Mouse (Mus musculus) embryonic facial prominence, embryonic 12.5 days (tissue): ENCODE data around the gene Rprd1b. TPM values are rescaled to one million over a fixed set of nuclear protein-coding genes. Genes with fewer than 3 reads are reported as not detected.

Source experiments
- ATAC-seq: fragments of 200-750 bp; cut with Nextera tagmentation; 2 replicates; pipeline ENCODE4 v1.8.0; 2017; ENCODE audit not compliant: insufficient number of reproducible peaks, insufficient read depth, low FRiP score, low TSS enrichment
- H3K27ac ChIP-seq: fragments of 300-500 bp; sonication (generic); 2 replicates; pipeline ENCODE4 v1.5.1; 2016; ENCODE audit warnings: mild to moderate bottlenecking
- H3K27me3 ChIP-seq: fragments of 300-500 bp; sonication (generic); 2 replicates; pipeline ENCODE4 v1.6.1; 2016; ENCODE audit warnings: mild to moderate bottlenecking, moderate library complexity
- H3K36me3 ChIP-seq: fragments of 300-500 bp; sonication (generic); 2 replicates; pipeline ENCODE4 v1.6.1; 2016; ENCODE audit warnings: mild to moderate bottlenecking
- H3K4me1 ChIP-seq: fragments of 300-500 bp; sonication (generic); 2 replicates; pipeline ENCODE4 v1.6.1; 2016
- H3K4me2 ChIP-seq: fragments of 300-500 bp; sonication (generic); replicated peaks from 2 replicates; pipeline ENCODE4 v1.6.1; 2016; ENCODE audit warnings: mild to moderate bottlenecking, moderate library complexity
- H3K4me3 ChIP-seq: fragments of 300-500 bp; sonication (generic); 2 replicates; pipeline ENCODE4 v1.5.1; 2016; ENCODE audit warnings: mild to moderate bottlenecking
- H3K9ac ChIP-seq: fragments of 300-500 bp; sonication (generic); 2 replicates; pipeline ENCODE4 v1.6.1; 2016; ENCODE audit warnings: mild to moderate bottlenecking, moderate library complexity
- H3K9me3 ChIP-seq: fragments of 300-500 bp; sonication (generic); 2 replicates; pipeline ENCODE4 v1.6.1; 2016; ENCODE audit warnings: mild to moderate bottlenecking, moderate library complexity
- WGBS: fragments of 180-500 bp; shearing (Covaris S2); methylation state at CpG from one replicate; pipeline ENCODE4 v1.1.7; 2016; 5-methylcytosine and 5-hydroxymethylcytosine counted together
- polyA plus RNA-seq: library from polyadenylated mRNA; unstranded; fragments of >200 nt; fragmentation: Nextera tagmentation; extraction: Ambion mirVana; gene quantifications from 2 replicates; pipeline ENCODE4 v1.2.1, GENCODE M21; 2016

Rprd1b gene
- polyA plus RNA-seq, 1 experiment from 2014 or later, result 52.8 TPM

DNA sequence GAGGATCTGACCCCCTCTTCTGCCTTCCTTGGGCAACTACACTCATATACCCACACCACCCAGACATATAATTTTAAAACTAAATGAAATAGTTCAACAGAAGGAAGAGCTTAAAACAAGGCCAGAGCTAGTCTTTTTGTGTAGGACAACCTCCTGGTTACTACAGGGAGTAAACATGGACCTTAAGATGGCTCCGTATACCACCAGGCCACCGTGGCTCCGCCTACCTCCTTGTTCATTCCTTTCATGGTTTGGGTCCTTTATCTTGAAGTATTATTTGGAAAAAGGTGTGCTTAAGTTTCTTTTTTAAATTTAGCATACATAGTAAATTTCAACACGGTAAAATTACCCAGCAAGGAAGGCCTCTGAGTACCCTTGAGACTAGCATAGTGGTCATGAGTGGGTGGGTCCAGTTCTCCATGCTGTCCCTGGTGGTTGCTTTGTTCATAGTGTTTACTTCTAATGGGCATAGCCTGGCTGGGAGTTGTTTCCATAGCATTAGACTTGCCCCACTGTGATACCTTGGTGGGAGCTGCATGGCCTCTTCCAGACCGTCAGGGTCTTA lies 39.0 kb downstream of the Rprd1b start:
- H3K36me3 ChIP-seq, result peaks cover 50% of the 10 kb centered on the region
- no peak for ATAC-seq
- no peak overlapping the region for H3K9ac ChIP-seq
- H3K9me3 ChIP-seq, result no peaks in the 10 kb centered on the region
- H3K27ac ChIP-seq, result no peak overlapping the region
- no peaks in the 10 kb centered on the region for H3K4me1 ChIP-seq
- H3K4me3 ChIP-seq, result no peak overlapping the region
- no peaks in the 10 kb centered on the region for H3K27me3 ChIP-seq
- H3K4me2 ChIP-seq, result no peak overlapping the region
- WGBS, result 95% methylated on average over 5 of the region's 5 CpGs

- peaks cover 56% of the 10 kb centered on the region for H3K36me3 ChIP-seq
- H3K4me1 ChIP-seq, result no peaks in the 10 kb centered on the region
- no peak overlapping the region for H3K4me3 ChIP-seq
- no peak overlapping the region for H3K9ac ChIP-seq
- no peak for ATAC-seq
- H3K27ac ChIP-seq, result no peak overlapping the region
- H3K27me3 ChIP-seq, result no peaks in the 10 kb centered on the region
- H3K4me2 ChIP-seq, result no peak overlapping the region
- H3K9me3 ChIP-seq, result no peaks in the 10 kb centered on the region
Observed at GRCm38 (mm10) chr2:158068444-158068971, 40.2 kb downstream of the Rprd1b start.

DNA sequence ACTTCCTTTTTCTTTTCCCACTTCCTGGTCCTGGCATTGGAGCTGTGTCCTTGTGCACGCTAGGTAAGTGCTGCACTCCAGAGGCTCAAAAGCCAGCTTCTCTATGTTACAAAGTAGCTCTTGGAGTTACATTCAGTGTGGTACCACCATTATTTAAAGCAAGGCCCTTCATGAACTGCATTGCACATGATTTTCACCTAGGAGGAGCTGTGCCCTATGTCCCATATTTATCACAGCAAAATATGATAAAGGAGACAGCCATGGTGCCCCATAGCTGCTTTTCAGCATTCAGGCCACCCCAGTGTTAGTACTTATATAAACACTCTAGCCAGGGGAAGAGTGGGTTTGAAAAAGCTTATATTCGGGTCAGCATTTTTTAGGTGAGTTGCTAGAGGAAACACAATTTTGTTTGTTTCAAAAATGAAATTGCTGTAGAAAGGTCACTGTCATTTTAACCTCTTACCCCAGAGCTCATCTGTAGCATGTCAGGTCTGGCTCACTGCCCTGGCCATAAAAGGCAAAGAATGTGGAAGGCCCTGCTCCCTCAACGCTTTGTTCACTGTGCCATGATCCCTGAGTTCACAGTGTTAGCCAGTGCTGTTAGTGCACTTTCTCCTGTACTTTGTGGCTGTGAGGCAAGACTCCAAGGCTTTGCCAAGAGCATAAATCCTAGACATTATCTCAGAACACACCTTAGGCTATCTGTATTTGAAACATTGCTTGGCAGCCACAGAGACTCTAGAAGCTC lies 42.8 kb downstream of the Rprd1b start:
- Histone ChIP-seq H3K4me2 (no peak overlapping the region), H3K27me3 (no peaks in the 10 kb centered on the region), H3K36me3 (peaks cover 69% of the 10 kb centered on the region), H3K9ac (no peak overlapping the region), H3K9me3 (no peaks in the 10 kb centered on the region), H3K4me3 (no peak overlapping the region), H3K4me1 (no peaks in the 10 kb centered on the region), H3K27ac (no peak overlapping the region)
- 79% methylated on average over 3 of the region's 3 CpGs for WGBS
- ATAC-seq, result no peak

DNA sequence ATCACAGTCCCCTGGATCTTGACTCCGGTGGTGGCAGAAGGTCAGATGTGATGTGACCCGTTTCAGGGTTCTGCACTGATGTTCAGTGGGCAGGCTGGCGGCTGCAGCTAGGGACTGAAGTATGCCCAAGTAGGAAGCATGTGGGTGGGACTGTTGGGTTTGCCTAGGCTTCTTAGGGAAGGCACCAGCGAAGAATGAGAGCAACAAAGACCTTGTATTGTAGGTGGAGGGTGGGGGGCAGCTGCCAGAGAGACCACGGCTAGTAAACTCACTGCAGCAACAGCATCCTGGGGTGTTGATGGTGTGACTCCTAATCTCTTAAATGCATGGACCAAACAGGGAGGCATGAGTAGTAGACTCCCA lies 43.3 kb downstream of the Rprd1b start:
- WGBS, result 86% methylated on average over 5 of the region's 5 CpGs
- Histone ChIP-seq H3K4me3 (no peak overlapping the region), H3K36me3 (peaks cover 73% of the 10 kb centered on the region), H3K27ac (no peak overlapping the region), H3K27me3 (no peaks in the 10 kb centered on the region), H3K9ac (no peak overlapping the region), H3K4me2 (no peak overlapping the region), H3K9me3 (no peaks in the 10 kb centered on the region), H3K4me1 (no peaks in the 10 kb centered on the region)
- ATAC-seq, result no peak

DNA sequence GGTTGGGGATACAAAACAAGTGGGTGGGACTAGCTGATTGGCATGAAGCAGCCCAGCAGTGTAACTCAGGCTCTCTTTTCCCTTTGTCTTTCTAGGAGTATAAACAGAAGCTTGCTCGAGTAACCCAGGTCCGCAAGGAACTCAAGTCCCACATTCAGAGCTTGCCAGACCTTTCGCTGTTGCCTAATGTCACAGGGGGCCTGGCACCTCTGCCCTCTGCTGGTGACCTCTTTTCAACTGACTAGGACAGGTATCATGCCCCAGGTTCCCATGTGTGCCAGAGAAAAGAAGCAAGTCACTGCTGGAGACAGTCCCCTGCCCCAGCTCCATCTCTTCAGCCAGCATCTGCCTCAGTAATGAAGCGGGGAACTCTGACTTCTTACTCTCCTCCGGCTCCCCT lies 46.5 kb downstream of the Rprd1b start:
- ATAC-seq, result no peak
- Histone ChIP-seq H3K27ac (no peak overlapping the region), H3K9ac (no peak overlapping the region), H3K27me3 (no peaks in the 10 kb centered on the region), H3K4me1 (no peaks in the 10 kb centered on the region), H3K4me2 (no peak overlapping the region), H3K9me3 (no peaks in the 10 kb centered on the region), H3K4me3 (no peak overlapping the region), H3K36me3 (peaks cover 69% of the 10 kb centered on the region)
- WGBS, result 90% methylated on average over 5 of the region's 5 CpGs

DNA sequence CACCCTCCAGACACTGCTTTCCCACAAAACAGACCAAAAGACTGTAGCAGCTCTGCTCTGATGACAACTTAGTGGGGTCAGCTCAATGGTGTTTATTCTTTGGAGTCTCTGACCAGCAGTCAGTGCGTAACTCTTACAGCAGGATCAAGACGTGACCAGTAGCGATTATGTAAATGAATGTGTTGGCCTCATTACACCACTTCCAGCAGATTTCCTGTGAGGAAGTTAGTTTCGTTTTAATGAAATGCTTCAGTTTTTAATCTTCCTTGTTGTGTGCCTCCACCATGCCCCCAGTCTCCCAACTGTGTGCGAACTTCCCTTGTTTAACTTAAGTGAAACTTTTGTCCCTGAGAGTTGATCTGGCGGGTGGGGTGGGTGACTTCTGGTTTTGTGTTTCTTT lies 48.4 kb downstream of the Rprd1b start:
- WGBS, result 89% methylated on average over 6 of the region's 6 CpGs
- Histone ChIP-seq H3K4me2 (no peak overlapping the region), H3K36me3 (peaks cover 52% of the 10 kb centered on the region), H3K9ac (no peak overlapping the region), H3K4me3 (no peak overlapping the region), H3K27ac (no peak overlapping the region), H3K27me3 (no peaks in the 10 kb centered on the region), H3K9me3 (no peaks in the 10 kb centered on the region), H3K4me1 (no peaks in the 10 kb centered on the region)
- ATAC-seq, result no peak

GRCm38 (mm10) chr2:158077981-158078380 lies 49.7 kb downstream of the Rprd1b start:
- no peak for ATAC-seq
- H3K4me3 ChIP-seq, result no peak overlapping the region
- no peak overlapping the region for H3K4me2 ChIP-seq
- no peaks in the 10 kb centered on the region for H3K27me3 ChIP-seq
- no peak overlapping the region for H3K9ac ChIP-seq
- H3K9me3 ChIP-seq, result no peaks in the 10 kb centered on the region
- H3K27ac ChIP-seq, result no peak overlapping the region
- WGBS, result 89% methylated on average over 2 of the region's 2 CpGs
- H3K36me3 ChIP-seq, result peaks cover 40% of the 10 kb centered on the region
- no peaks in the 10 kb centered on the region for H3K4me1 ChIP-seq

GRCm38 (mm10) chr2:158078971-158079370 lies 50.7 kb downstream of the Rprd1b start:
- Histone ChIP-seq H3K9me3 (no peaks in the 10 kb centered on the region), H3K4me1 (no peaks in the 10 kb centered on the region), H3K27me3 (no peaks in the 10 kb centered on the region), H3K36me3 (peaks cover 31% of the 10 kb centered on the region), H3K27ac (no peak overlapping the region), H3K9ac (no peak overlapping the region), H3K4me2 (no peak overlapping the region), H3K4me3 (no peak overlapping the region)
- 79% methylated on average over 7 of the region's 7 CpGs for WGBS
- ATAC-seq, result no peak

GRCm38 (mm10) chr2:158079843-158080395 lies 51.6 kb downstream of the Rprd1b start:
- Histone ChIP-seq H3K36me3 (peaks cover 24% of the 10 kb centered on the region), H3K9me3 (no peaks in the 10 kb centered on the region), H3K4me1 (no peaks in the 10 kb centered on the region), H3K27me3 (no peaks in the 10 kb centered on the region), H3K27ac (peak overlapping the region; percentile 46; the same call in 1 of the 2 replicates), H3K9ac (no peak overlapping the region), H3K4me3 (no peak overlapping the region), H3K4me2 (no peak overlapping the region)
- 59% methylated on average over 9 of the region's 9 CpGs for WGBS
- ATAC-seq, result no peak

DNA sequence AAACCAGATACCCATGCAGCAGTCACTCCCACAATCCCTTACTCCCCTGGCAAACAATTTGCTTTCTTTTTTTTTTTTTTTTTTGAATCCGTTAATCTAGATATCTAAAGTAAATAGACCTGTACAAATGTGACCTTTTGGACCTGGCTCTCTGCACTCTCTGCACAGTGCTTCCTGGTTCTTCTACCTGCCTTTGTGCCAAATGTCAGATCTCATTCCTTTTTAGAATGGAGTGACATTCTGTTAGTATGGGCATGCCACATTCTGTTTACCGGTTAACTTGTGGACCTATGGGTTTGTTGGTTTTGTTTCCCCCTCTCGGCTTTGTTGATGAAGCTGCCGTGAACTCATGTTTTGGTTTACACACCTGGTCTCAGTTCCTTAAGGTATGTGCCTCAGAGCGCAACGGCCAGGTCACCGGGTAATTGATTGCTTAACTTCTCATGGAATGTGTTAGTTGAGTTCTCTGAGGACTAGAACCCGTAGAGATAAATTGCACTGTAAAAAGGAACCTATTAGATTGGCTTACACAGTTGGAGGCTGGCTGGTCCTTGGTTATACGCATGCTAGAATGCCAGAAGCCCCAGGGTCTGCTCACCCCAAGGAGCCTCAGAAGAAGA lies 52.4 kb downstream of the Rprd1b start:
- Histone ChIP-seq H3K36me3 (peaks cover 16% of the 10 kb centered on the region), H3K4me2 (no peak overlapping the region), H3K9ac (no peak overlapping the region), H3K9me3 (no peaks in the 10 kb centered on the region), H3K27me3 (no peaks in the 10 kb centered on the region), H3K4me1 (no peaks in the 10 kb centered on the region), H3K27ac (no peak overlapping the region), H3K4me3 (no peak overlapping the region)
- no peak for ATAC-seq
- WGBS, result 79% methylated on average over 9 of the region's 9 CpGs

- no peak overlapping the region for H3K27ac ChIP-seq
- H3K4me2 ChIP-seq, result no peak overlapping the region
- H3K36me3 ChIP-seq, result no peaks in the 10 kb centered on the region
- no peaks in the 10 kb centered on the region for H3K9me3 ChIP-seq
- 61% methylated on average over 8 of the region's 8 CpGs for WGBS
- ATAC-seq, result no peak
- H3K4me3 ChIP-seq, result no peak overlapping the region
- H3K27me3 ChIP-seq, result no peaks in the 10 kb centered on the region
- no peak overlapping the region for H3K9ac ChIP-seq
- H3K4me1 ChIP-seq, result no peaks in the 10 kb centered on the region
Observed at GRCm38 (mm10) chr2:158084486-158084885, 56.2 kb downstream of the Rprd1b start.

- H3K9me3 ChIP-seq, result no peaks in the 10 kb centered on the region
- H3K36me3 ChIP-seq, result no peaks in the 10 kb centered on the region
- peaks cover 6% of the 10 kb centered on the region; the same call in 1 of the 2 replicates for H3K4me1 ChIP-seq
- no peak overlapping the region for H3K9ac ChIP-seq
- H3K27ac ChIP-seq, result no peak overlapping the region
- no peak for ATAC-seq
- no peak overlapping the region for H3K4me2 ChIP-seq
- H3K27me3 ChIP-seq, result no peaks in the 10 kb centered on the region
- WGBS, result 84% methylated on average over 4 of the region's 4 CpGs
- H3K4me3 ChIP-seq, result no peak overlapping the region
Observed at GRCm38 (mm10) chr2:158090096-158090495, 61.8 kb downstream of the Rprd1b start.
